Mouse (Mus musculus) lung, postnatal 0 days (tissue): ENCODE measurements at regions not wholly inside any gene's neighbourhood (a gene's known extent, or its start where the extent isn't known, plus 50 kb on each side); places are given as distances from the start of the nearest gene placed in this dataset.

Experiments used
- ATAC-seq: fragments of 200-750 bp; cut with Nextera tagmentation; 2 replicates; pipeline ENCODE4 v1.8.0; 2017; ENCODE audit warnings: moderate library complexity
- DNase-seq: peaks from one replicate; pipeline ENCODE4 v3.0.0-alpha.2; 2016; ENCODE audit warnings: low spot score
- H3K27ac ChIP-seq: fragments of 300-500 bp; sonication (generic); 2 replicates; pipeline ENCODE4 v1.5.1; 2014; ENCODE audit warnings: antibody characterized with exemption, mild to moderate bottlenecking, low read length, mixed read lengths
- H3K27me3 ChIP-seq: fragments of 300-500 bp; sonication (generic); replicated peaks from 2 replicates; pipeline ENCODE4 v1.6.1; 2014; ENCODE audit warnings: low read length, mixed read lengths; ENCODE audit not compliant: insufficient read depth
- H3K36me3 ChIP-seq: fragments of 300-500 bp; sonication (generic); 2 replicates; pipeline ENCODE4 v1.6.1; 2014; ENCODE audit warnings: low read length, mixed read lengths; ENCODE audit not compliant: insufficient read depth
- H3K4me1 ChIP-seq: fragments of 300-500 bp; sonication (generic); 2 replicates; pipeline ENCODE4 v1.6.1; 2014; ENCODE audit warnings: antibody characterized with exemption, low read depth, low read length, mixed read lengths; ENCODE audit not compliant: insufficient read depth
- H3K4me2 ChIP-seq: fragments of 300-500 bp; sonication (generic); replicated peaks from 2 replicates; pipeline ENCODE4 v1.6.1; 2014; ENCODE audit warnings: low read depth, mild to moderate bottlenecking, low read length, moderate library complexity, mixed read lengths
- H3K4me3 ChIP-seq: fragments of 300-500 bp; sonication (generic); 2 replicates; pipeline ENCODE4 v1.5.1; 2014; ENCODE audit warnings: low read depth, low read length
- H3K9ac ChIP-seq: fragments of 300-500 bp; sonication (generic); replicated peaks from 2 replicates; pipeline ENCODE4 v1.6.1; 2014; ENCODE audit warnings: low read depth, mild to moderate bottlenecking
- H3K9me3 ChIP-seq: fragments of 300-500 bp; sonication (generic); 2 replicates; pipeline ENCODE4 v1.6.1; 2016; ENCODE audit warnings: low read length, mixed read lengths
- CTCF ChIP-seq: IDR thresholded peaks from 2 replicates; pipeline ENCODE4 v1.5.1; 2016; ENCODE audit warnings: antibody characterized with exemption, mild to moderate bottlenecking
- EP300 ChIP-seq: IDR thresholded peaks from 2 replicates; pipeline ENCODE4 v1.6.1; 2016; ENCODE audit warnings: antibody characterized with exemption, mild to moderate bottlenecking, control low read depth
- WGBS: fragments of 180-500 bp; shearing (Covaris S2); extraction: QIAGEN DNeasy Blood & Tissue Kit; methylation state at CpG from one replicate; pipeline ENCODE4 v1.1.7; 2014; 5-methylcytosine and 5-hydroxymethylcytosine counted together

- Histone ChIP-seq H3K27me3 (no peaks in the 10 kb centered on the region), H3K4me3 (no peak overlapping the region), H3K9me3 (no peaks in the 10 kb centered on the region), H3K4me1 (peaks cover 5% of the 10 kb centered on the region; the same call in 1 of the 2 replicates), H3K4me2 (no peak overlapping the region), H3K36me3 (no peaks in the 10 kb centered on the region), H3K9ac (no peak overlapping the region), H3K27ac (no peak overlapping the region)
- no peak for ATAC-seq
- DNase-seq, result no peak
- no peak for TF ChIP-seq CTCF
- TF ChIP-seq EP300, result no peak
- WGBS, result 93% methylated on average over 5 of the region's 5 CpGs
Measured at GRCm38 (mm10) chr6:73371866-73372265, 97.6 kb downstream of the 4931417E11Rik start.

GRCm38 (mm10) chr6:73370901-73371300, 98.6 kb downstream of the 4931417E11Rik start:
- Histone ChIP-seq H3K9ac (no peak overlapping the region), H3K27ac (no peak overlapping the region), H3K4me3 (no peak overlapping the region), H3K4me1 (peaks cover 5% of the 10 kb centered on the region; the same call in 1 of the 2 replicates), H3K36me3 (no peaks in the 10 kb centered on the region), H3K27me3 (no peaks in the 10 kb centered on the region), H3K4me2 (no peak overlapping the region), H3K9me3 (no peaks in the 10 kb centered on the region)
- no peak for ATAC-seq
- WGBS, result 84% methylated on average over 4 of the region's 4 CpGs
- no peak for DNase-seq
- TF ChIP-seq EP300, result no peak
- TF ChIP-seq CTCF, result no peak

- TF ChIP-seq CTCF (no peak), EP300 (no peak)
- ATAC-seq (no peak), DNase-seq (no peak)
- H3K27ac ChIP-seq, result no peak overlapping the region
- 0 out of 2 replicates have a peak overlapping the region, but pooled peaks have one; percentile 8 for H3K4me3 ChIP-seq
- no peaks in the 10 kb centered on the region for H3K36me3 ChIP-seq
- H3K9me3 ChIP-seq, result no peaks in the 10 kb centered on the region
- peaks cover 5% of the 10 kb centered on the region; the same call in 1 of the 2 replicates for H3K4me1 ChIP-seq
- 11% methylated on average over 6 of the region's 6 CpGs for WGBS
- no peaks in the 10 kb centered on the region for H3K27me3 ChIP-seq
- peak overlapping the region; percentile 42 for H3K4me2 ChIP-seq
- H3K9ac ChIP-seq, result no peak overlapping the region
Measured at GRCm38 (mm10) chr6:73368836-73369141, 100.7 kb downstream of the 4931417E11Rik start.

GRCm38 (mm10) chr6:73368047-73368835, 101.2 kb downstream of the 4931417E11Rik start:
- Histone ChIP-seq H3K9ac (no peak overlapping the region), H3K27ac (no peak overlapping the region), H3K36me3 (no peaks in the 10 kb centered on the region), H3K27me3 (no peaks in the 10 kb centered on the region), H3K4me1 (peaks cover 5% of the 10 kb centered on the region; the same call in 1 of the 2 replicates), H3K4me2 (peak overlapping the region; percentile 42), H3K4me3 (0 out of 2 replicates have a peak overlapping the region, but pooled peaks have one; percentile 8), H3K9me3 (no peaks in the 10 kb centered on the region)
- no peak for TF ChIP-seq CTCF
- TF ChIP-seq EP300, result no peak
- WGBS, result 8% methylated on average over 21 of the region's 21 CpGs
- no peak for ATAC-seq
- no peak for DNase-seq

GRCm38 (mm10) chr6:73367616-73368015, 101.9 kb downstream of the 4931417E11Rik start:
- Histone ChIP-seq H3K36me3 (no peaks in the 10 kb centered on the region), H3K4me3 (no peak overlapping the region), H3K9me3 (no peaks in the 10 kb centered on the region), H3K4me1 (peaks cover 5% of the 10 kb centered on the region; the same call in 1 of the 2 replicates), H3K9ac (no peak overlapping the region), H3K27ac (no peak overlapping the region), H3K27me3 (no peaks in the 10 kb centered on the region), H3K4me2 (peak overlapping the region; percentile 42)
- TF ChIP-seq EP300 (no peak), CTCF (peak; percentile 95)
- DNase-seq, result peak; percentile 85
- peak; percentile 55; the same call in 1 of the 2 replicates for ATAC-seq
- 2% methylated on average over 5 of the region's 5 CpGs for WGBS

- Histone ChIP-seq H3K4me2 (no peak overlapping the region), H3K4me1 (peaks cover 5% of the 10 kb centered on the region; the same call in 1 of the 2 replicates), H3K27me3 (no peaks in the 10 kb centered on the region), H3K9me3 (no peaks in the 10 kb centered on the region), H3K9ac (no peak overlapping the region), H3K27ac (no peak overlapping the region), H3K4me3 (no peak overlapping the region), H3K36me3 (no peaks in the 10 kb centered on the region)
- no peak for ATAC-seq
- no peak for DNase-seq
- TF ChIP-seq CTCF (no peak), EP300 (no peak)
- 79% methylated on average over 2 of the region's 2 CpGs for WGBS
Measured at GRCm38 (mm10) chr6:73366626-73367025, 102.8 kb downstream of the 4931417E11Rik start.
